Mouse (Mus musculus) liver (tissue): Measurements from ENCODE around the gene Pik3c2g.

Source experiments
- DNase-seq: peaks from one replicate; pipeline ENCODE4 v3.0.0-alpha.2; 2020; ENCODE audit warnings: mixed read lengths

Pik3c2g gene

DNA sequence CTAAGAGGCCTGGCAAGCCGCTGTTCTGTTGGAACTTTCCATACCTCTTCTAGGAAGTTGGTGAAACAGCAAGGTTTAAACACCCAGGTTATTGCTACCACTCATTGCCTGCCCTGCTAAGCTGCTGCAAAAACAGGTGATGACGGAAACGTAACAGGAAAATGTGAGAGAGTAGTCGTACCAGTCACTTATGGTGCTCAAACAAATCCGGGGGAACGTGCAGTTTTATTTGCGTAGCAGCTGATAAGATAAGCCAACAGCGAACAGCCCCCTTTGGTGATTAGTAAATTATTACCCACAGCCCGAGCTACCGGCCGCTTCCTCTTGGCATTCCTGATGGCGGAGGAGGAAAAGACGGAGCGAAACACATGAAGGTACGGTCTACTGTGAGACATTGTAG lies at the start of gene Pik3c2g:
Pik3c2g (plus strand) TSS at position 330 of the 400 bp plus-strand sequence.
- peak; percentile 25 for DNase-seq

DNA sequence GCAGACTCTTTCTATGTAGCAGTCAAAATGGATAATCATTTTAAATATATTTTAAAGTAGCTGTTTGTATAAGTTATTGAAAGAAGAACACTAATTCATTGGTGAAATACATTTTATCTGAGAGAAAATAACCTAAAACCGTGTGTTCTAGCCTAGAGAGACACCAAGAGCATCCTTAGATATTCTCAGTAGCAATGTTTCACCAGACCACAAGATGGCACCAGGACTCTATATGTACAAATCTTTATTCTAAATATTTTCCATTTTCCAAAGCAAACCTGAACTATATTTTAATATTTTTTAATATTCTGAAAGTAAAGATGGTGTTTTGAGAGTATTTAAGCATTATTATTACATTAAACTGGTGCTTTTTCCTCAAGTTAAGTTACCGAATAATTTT lies 48.6 kb upstream of the Pik3c2g start:
- no peak for DNase-seq

DNA sequence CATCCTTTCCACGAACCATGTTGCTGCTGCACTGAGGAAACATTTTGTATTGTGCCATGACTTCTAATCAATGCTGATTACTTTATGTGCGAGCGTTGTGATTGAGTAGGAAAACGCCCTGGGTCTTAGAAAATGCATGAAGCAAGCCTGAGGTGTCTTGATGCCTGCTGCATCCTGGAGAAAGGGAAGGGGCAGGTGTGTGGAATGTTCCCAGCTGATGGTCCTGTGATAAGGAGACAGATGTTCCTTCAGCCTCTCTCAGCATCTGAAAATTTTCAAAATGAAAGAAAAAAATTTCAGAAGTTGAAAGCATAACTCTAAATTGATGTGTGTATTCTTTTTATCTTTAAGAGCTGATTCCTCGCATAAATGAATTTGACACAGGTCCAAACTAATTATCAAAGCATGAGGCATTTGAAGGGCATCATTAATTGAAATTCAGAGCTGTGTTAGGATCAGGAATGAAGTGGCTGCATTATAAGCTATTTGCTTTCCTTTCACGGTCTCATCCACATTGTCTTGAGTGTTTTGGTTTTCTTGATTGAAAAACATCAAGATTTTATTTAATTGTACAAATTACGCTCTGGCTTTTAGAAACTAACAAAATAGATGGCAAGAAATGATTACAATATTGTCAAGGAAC lies 31.4 kb upstream of the Pik3c2g start:
- DNase-seq: no peak

DNA sequence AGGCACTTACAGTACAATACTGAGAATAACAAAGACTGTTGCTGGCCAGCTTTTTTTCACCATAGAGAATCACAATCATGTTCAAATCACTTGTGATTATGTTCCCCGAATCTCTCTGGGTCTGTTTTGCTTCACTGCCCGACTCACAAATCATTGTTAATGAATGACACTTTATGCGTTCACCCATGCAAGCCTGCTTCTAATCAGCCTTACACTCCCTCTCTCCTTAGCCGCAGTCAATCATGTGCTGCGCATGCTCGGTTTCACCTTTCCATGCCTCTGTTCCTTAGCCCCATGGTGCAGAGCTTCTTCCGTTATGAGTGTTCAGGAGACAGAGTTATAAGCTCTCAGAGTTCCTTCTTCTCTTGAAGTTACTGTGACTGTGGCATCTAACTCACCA lies 17.8 kb upstream of the Pik3c2g start:
- no peak for DNase-seq

DNA sequence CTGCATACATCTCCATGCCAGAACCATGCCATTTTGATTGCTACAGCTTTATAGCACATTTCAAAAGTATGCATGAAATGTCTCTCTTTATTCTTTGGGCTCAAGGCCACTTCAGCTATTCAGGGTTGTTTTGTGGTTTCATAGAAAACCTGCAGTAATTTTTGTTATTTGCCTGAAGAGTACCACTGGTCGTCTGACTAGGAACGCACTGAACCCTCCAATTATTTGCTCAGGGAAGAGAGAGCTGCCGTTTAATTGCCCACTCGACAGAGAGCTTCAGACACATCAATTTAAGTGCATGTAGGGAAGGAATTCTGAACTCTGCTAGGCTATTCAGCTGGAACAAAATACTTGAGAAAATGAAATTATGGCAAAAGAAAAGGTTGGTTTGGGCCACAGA lies 11.2 kb upstream of the Pik3c2g start:
- no peak for DNase-seq

DNA sequence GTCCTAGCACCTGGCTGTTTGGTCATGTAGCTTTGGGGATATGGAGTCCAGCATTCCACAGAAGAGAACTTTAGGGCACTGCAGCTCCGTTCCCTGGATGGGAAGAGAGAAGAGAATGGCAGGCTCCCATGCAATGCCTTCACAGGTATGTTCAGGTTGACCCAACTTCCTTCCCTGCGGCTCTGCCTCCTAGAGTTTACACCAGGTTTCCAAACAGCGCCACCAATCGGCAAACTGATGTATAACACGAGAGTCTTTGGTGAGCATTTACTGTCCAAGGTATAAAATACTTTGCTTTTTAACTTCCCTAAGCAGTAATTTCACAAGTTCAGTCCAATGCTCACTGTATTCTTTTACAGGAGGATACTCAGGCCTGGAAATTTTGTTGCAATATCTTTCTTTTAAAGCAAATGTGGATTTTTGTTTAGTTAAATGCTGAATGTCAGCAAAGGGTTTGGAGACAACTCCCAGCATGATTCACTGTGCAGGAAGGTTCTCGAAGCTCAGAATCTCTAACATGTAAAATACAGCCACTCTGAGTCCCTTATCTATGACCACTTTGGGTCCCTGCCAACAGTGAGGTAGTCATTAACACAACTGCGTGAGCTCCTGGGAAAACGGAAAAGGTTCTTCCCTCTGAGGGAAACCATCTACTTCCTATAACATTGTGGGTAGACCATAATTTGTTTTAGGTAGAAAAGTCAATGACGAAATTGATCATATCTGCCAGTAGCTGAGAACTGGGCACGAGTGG lies 10.6 kb upstream of the Pik3c2g start:
- no peak for DNase-seq

DNA sequence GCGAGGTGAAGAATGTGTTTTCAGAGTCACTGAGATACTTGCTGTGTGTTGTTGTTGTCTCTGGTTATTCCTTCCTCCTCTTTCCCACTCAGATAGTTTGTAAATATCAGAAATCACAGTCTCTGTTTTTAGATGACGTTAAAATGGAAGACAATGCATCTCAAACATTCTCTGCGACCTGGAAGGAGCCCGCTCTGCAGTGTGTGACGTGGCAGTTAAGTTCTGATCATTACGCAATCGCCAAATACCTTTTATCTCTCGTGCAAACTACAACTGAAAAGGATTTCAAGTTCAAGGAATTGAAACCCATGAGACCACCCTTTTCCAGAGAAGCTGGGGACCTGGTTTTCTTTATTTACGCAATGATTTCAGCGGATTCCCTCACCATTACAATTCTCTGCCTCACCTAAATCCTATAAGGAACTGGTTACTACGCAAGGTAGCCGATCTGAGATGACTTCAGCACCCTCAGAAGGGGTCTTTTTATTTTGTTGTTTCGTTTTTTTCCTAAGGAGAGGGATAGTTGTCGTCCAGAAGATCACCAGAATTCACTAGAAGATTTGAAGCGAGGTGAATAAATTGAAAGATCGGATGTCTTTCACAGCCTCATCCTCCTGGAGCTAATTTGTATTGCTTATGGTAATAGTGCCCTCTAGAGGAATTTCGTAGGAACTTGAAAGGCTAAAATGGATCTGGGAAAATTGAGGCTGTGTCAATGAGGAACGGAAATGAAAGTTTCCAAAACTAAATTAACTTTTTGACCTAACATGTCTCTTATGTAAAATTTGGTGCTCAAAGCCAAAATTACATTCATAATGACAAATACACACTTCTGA lies 9.8 kb upstream of the Pik3c2g start:
- DNase-seq: no peak

DNA sequence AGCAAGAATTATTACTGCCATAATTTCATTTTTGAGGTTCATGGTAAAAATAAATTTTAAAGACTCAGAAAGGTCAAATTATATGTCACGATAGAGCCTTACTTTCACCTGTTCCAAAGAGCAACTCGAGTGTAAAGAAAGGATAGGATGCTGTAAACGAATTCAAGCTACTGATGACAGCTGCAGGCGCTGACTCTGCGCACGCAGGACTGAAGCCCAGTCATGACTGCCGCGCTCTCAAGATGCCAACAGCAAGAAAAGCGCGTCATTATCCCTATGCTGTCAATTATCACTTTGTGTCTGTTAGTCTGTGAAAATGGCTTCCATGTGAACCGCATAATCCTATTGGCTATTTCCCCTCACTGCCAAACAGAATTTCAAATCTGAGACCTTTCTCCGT lies 457 bp downstream of the Pik3c2g start:
- DNase-seq: no peak

DNA sequence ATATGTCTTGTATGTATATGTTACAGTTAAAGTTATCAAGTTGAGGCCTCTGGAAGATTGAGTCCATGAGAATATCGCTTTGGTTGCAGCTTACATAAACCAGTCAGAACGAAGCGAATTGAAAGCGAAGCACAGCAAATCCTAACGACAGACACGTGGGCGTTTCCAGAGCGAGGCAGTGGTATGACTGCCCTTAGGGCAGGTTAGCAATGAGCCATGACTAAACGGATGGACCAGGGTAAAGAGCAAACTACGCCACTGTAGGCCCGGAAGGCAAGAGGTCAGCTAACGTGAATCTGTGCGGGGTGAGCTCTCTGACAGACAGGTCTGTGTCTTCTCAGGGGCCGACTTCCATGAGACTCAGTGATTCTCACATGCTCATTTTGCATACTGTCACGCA lies 1.4 kb downstream of the Pik3c2g start:
- DNase-seq: peak; percentile 28

DNA sequence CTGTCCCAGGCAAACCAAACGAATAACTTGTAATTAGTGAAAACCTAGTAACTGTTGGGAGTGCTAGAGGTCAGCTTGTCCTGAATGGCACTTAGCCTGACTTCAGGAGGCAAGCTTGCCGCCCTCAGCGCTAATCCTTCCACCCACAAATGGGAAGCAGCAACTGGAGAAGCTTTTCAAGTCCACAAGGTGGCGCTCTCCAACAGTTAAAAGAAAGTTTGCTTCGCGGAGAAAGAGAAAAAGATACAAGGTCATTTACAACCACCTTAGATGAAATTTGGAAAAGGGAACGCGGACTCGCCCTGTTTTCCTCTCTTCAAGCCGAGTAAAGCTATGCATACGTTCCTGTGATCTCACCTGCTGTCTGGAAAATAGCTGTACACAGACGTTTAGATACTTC lies 2.3 kb downstream of the Pik3c2g start:
- DNase-seq: peak; percentile 28

DNA sequence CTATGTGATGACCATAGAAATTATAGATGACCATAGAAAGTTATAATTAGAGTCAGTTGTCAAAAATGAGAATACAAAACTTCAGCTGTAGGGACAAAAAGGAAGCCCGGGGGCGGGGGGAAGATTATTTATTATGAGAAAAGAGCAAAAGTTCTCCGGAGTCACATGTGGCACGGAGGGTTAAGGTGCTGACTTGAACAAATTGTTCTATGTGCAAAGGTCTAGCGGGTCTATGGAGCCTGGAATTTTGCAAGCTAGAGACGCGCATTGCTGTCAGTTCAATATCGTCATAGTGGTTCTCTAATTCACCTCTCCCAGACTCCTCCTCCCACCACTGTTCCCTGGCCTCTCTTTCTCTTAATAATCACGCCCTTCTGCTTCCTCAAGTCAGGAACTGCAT lies 2.8 kb downstream of the Pik3c2g start:
- DNase-seq: no peak

DNA sequence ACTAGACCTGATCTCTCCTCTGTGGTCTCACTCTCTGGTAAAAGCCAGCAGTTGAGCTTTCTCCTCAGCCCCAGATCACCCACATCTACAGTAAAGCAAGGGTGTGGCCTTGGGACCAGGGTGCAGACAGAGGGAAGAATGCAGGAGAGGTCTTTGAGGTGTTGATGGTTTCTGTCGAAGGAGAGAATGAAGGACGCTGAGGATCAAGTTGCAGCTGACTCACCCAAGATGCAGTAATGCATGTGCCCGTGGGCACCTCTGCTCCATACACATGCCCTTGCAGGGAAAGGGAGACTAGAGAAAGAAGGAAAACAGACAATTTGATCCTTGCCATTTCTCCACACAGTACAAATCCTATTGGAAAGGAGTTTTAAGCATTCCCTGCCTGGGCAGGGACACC lies 5.1 kb downstream of the Pik3c2g start:
- no peak for DNase-seq

DNA sequence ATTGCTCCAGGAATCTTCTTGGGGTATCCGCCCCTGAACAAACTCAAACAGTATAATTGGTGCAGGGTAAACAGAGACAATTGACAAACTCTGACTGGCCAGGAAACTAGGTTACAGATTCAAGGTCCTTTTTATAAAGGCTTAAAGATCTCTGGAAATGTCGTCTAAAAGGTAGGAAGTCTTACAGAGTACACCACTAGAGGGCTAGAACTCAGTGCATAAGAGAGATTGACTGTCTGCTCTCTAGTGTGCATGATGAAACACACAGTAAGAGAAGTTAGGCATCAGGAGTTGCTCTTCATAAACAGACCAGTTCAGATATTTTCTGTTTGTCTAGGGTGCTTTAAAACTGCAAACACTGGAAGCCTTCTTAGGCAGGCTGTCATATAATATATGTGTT lies 9.4 kb downstream of the Pik3c2g start:
- DNase-seq: no peak

DNA sequence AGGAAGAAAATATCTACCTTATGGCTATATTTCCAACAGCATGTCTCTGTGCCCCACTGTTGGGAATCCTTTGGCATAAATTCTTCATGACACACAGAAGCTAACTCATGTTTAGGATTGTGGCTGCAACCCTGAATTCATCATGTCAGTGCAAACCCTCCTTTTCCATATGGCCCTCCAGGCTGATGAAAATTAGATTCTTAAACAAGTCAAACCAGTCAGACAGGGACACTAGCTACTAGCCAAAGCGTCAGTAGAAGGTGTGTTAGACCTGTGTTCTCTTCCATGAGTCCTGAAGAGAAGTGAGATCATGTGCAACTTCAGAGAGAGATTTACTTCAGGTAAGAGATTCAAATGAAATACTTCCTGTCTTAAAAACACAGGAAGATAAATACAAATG lies 12.2 kb downstream of the Pik3c2g start:
- no peak for DNase-seq

DNA sequence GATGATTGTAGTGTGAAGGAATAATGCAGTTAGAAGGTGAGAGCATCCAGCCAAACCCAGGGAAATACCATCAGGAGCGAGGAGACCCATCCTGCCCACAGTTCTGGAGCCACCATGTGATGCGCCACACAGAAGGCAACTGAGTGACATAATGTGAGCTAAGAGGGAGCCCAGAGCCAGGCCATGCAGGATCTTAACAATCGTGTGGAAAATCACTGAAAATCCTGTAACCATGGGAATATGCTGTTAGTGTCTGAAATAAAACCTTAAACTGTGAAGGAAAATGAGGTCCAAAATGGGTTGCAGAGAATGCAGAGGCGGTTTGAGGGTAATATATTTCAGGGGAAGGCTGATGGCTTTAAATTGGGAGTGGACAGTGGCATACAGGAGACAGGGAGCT lies 31.8 kb downstream of the Pik3c2g start:
- DNase-seq: no peak

DNA sequence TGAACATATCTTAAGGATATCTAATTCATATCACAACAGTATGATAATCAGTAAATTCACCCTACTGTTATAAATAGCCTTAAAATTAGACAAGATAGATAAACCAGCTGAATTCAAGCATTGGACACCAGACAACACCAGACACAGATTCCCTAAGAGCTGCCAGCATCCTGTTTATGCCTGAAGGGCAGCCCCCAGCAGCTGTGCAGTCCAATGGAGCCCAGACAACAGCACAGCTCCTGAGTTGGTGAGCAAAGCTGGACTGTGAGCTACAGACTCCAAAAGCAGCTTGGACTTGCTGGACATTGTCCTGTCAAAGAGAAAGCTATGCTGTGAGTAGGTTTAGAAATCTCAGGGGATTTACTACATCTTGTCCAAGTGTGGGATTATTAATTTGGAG lies 37.7 kb downstream of the Pik3c2g start:
- no peak for DNase-seq

DNA sequence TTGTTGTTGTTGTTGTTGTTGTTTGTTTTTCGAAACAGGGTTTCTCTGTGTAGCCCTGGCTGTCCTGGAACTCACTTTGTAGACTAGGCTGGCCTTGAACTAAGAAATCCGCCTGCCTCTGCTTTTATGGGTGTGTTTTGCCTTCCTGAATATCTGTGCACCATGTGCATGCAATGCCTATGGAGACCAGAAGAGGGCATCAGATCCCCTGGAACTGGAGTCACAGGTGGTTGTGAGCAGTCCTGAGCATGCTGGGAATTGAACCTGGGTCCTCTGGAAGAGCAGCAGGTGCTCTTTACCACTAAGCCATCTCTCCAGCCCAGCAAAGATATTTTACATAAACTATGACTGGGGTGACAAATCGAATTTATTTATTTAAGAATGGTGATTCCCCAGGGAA lies 47.5 kb downstream of the Pik3c2g start:
- DNase-seq: no peak

DNA sequence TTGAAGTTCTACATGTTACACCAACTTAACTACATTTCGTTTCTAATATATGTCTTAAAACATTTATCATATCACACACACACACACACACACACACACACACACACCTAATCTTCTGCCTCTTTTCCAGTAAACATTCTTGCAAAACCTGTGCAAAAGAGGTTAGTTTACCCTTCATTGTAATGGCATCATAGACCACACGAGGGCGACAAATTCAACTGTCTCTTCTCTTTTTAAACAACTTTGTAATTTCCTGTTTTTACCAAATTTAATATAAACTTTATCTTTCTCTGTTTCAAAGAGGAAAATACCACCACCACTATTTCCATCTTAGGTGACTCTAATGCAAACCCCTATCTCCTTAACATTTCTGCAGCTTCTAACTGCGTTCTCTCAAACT lies 68.4 kb downstream of the Pik3c2g start:
- DNase-seq: no peak

DNA sequence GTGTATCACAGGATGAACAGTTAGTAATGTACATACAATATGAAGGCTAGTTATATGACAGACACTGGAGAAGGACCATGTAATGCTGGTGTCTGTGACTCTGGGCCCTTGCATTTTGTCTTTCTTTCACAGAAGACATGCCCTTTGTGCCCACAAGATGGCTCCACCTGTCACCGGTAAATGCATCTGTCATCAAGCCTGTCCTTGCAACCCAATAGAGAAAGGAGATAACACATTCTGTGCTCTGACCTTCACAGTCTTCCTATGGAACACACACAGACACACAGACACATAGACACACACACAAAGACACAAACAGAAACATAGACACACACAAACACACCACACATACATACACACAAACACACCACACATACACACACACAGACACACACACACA lies 75.4 kb downstream of the Pik3c2g start:
- no peak for DNase-seq

DNA sequence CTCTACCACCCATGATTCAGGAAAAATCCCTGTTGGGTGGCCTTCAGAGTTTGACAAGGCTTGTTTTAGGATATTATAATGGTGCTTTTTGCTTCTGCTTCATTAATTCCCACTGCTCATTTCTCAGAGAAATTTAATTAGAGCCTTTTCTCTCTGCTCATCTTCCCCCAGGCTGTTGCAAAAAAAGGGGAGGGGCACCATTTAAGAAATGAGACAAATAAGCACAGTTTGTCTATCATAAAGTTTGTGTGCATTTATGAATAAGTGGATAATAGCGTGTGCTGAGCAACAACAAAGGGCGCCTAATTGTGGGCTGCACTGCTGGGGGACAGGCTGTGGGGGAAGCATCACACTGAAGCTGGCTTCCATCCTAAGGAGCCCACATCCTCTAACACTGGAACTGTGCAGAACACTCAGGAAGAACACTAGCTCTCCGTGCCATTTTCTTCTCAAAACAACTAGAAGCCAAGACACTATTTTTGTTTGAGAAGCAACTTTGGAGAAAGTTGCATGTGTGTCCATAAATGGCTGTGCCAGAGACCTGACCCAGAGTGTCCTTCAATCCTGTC lies 131.5 kb downstream of the Pik3c2g start:
- DNase-seq: no peak

DNA sequence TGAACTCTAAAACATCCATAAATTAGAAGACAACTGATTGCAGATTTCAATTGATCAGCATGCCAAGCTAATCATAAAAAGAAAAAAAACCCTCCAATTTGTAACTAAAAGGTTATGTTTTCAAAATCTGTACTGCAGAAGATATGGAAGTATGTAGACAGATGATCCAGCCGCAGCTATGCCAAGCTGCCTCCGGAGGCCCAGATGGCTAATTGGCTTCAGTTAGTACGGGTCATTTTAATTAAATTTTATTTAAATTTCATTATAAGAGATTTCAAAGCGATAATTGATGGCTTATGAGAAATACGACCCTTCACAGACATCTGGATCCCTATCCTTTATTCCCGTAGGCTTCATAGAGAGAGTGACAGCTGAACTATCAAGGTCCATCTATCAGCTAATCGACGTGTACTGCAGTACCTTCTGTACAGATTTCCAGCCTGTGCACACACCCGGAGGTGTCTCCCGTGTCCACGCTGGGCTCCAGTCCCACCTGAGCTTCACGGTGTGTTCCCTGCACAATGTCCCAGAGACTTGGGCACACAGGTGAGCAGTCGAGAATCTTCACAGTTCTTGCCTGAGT lies 132.7 kb downstream of the Pik3c2g start:
- DNase-seq: no peak

DNA sequence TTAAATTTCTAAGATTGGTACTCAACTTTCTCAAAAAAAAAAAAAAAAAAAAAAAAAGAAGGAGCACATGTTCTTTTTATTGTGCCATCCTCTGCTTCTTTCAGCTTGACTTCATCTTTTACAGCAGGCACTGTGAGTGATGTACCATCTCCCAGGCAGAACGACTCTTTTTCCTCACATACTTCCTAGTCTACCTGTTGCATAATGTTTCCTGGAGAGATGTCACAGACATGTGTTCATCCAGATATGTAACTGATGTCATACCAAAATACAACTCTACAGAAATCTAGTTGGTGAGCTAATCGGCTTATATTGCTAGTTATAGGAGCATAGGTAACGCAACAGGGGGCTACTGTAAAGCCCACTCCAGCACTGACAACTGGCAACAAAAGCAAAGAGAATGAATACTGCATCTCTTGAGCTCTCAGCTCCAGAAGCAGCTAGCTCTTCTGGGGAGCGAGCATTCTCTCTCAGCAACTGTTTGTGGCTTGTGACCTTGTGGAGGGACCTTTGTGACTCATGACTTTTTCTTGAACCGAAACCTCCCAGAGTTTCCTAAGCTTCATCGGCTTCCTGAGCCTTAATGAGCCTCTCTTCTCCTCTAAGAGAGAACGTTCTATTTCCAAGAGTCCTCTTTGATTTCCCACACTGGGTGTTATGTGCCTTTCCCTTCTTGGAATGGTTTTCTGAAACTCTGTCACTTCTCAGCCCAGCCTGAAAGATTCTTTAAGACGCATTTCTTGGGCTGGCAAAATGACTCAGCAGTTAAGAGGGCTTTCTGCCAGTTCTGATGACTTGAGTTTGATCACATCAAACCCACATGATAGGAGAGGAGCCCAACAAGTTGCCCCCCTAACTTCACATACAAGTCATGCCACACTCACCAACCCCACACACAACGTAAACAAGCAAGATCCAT lies 148.9 kb downstream of the Pik3c2g start:
- no peak for DNase-seq
